Mouse (Mus musculus): Measurements from ENCODE around the gene Ddx21. TPM values are rescaled to one million over a fixed set of nuclear protein-coding genes. Genes with fewer than 3 reads are reported as not detected.
A peak's percentile ranks its signal among the peaks of the same experiment; 100 is the strongest.
"Not testable (repeated sequence)": the region's sequence is repeated elsewhere in the genome, so short reads cannot be mapped to it uniquely, and the experiment has no call there.

The Ddx21 gene
- 33.3 and 42.1 TPM in 2 replicates for polyA plus RNA-seq (2016; fragmentation: Nextera tagmentation; extraction: Ambion mirVana)

- peak within 1 kb of the TSS; percentile 89 for H3K27ac ChIP-seq
- peaks cover 15% of the 10 kb centered on the region for H3K4me1 ChIP-seq
- H3K36me3 ChIP-seq, result peaks cover 25% of the 10 kb centered on the region
- H3K4me3 ChIP-seq, result peak within 1 kb of the TSS; percentile 94
- peak; percentile 98 for DNase-seq (ENCODE audit: low spot score)
- H3K27me3 ChIP-seq (ENCODE audit: low read depth, poor library complexity, severe bottlenecking), result no peaks in the 10 kb centered on the region
- H3K9me3 ChIP-seq (replicated peaks), result no peaks in the 10 kb centered on the region
- 7% methylated on average over 53 of the region's 53 CpGs for whole genome bisulfite sequencing
Observed at GRCm38 (mm10) chr10:62602177-62603040, at the start of gene Ddx21. Gene Ddx21, minus strand, starts transcription at chr10:62602281.

- peak within 1 kb of the TSS; percentile 95 for H3K27ac ChIP-seq
- peaks cover 26% of the 10 kb centered on the region for H3K36me3 ChIP-seq
- H3K4me1 ChIP-seq, result peaks cover 12% of the 10 kb centered on the region
- peak; percentile 98 for DNase-seq (ENCODE audit: low spot score)
- no peaks in the 10 kb centered on the region for H3K27me3 ChIP-seq (ENCODE audit: low read depth, poor library complexity, severe bottlenecking)
- under 1% methylated on average over 83 of the region's 89 CpGs for WGBS
- H3K9me3 ChIP-seq (replicated peaks), result no peaks in the 10 kb centered on the region
- peak within 1 kb of the TSS; percentile 88 for H3K4me3 ChIP-seq
Observed at GRCm38 (mm10) chr10:62650881-62651810, 49.1 kb upstream of the Ddx21 start, which contains the start of gene Ddx50. Gene Ddx50, minus strand, starts transcription at chr10:62651218.

- Histone ChIP-seq H3K27ac (peak overlapping the region; percentile 95), H3K9me3 (replicated peaks) (no peaks in the 10 kb centered on the region), H3K4me3 (peak overlapping the region; percentile 88), H3K27me3 (ENCODE audit: low read depth, poor library complexity, severe bottlenecking) (no peaks in the 10 kb centered on the region), H3K4me1 (peaks cover 12% of the 10 kb centered on the region), H3K36me3 (peaks cover 33% of the 10 kb centered on the region)
- WGBS, result under 1% methylated on average over 17 of the region's 17 CpGs
- no peak for DNase-seq (ENCODE audit: low spot score)
Observed at GRCm38 (mm10) chr10:62650358-62650782, 48.3 kb upstream of the Ddx21 start.

GRCm38 (mm10) chr10:62604161-62604560, 2.1 kb upstream of the Ddx21 start:
- Histone ChIP-seq H3K9me3 (replicated peaks) (no peaks in the 10 kb centered on the region), H3K4me3 (no peak overlapping the region), H3K27me3 (ENCODE audit: low read depth, poor library complexity, severe bottlenecking) (no peaks in the 10 kb centered on the region), H3K36me3 (peaks cover 7% of the 10 kb centered on the region), H3K4me1 (peaks cover 15% of the 10 kb centered on the region), H3K27ac (no peak overlapping the region)
- 81% methylated on average over 3 of the region's 3 CpGs for WGBS
- DNase-seq (ENCODE audit: low spot score), result no peak

GRCm38 (mm10) chr10:62603233-62604030, 1.4 kb upstream of the Ddx21 start:
- 92% methylated on average over 12 of the region's 12 CpGs for WGBS
- no peak for DNase-seq (ENCODE audit: low spot score)
- H3K27me3 ChIP-seq (ENCODE audit: low read depth, poor library complexity, severe bottlenecking), result no peaks in the 10 kb centered on the region
- H3K36me3 ChIP-seq, result peaks cover 15% of the 10 kb centered on the region
- H3K9me3 ChIP-seq (replicated peaks), result no peaks in the 10 kb centered on the region
- H3K4me3 ChIP-seq, result peak overlapping the region; percentile 94; the same call in 1 of the 2 replicates
- no peak overlapping the region for H3K27ac ChIP-seq
- peaks cover 15% of the 10 kb centered on the region for H3K4me1 ChIP-seq

GRCm38 (mm10) chr10:62601833-62602176, 276 bp downstream of the Ddx21 start:
- Histone ChIP-seq H3K9me3 (replicated peaks) (no peaks in the 10 kb centered on the region), H3K4me1 (peaks cover 15% of the 10 kb centered on the region), H3K27ac (peak overlapping the region; percentile 89), H3K36me3 (peaks cover 31% of the 10 kb centered on the region), H3K27me3 (ENCODE audit: low read depth, poor library complexity, severe bottlenecking) (no peaks in the 10 kb centered on the region), H3K4me3 (peak overlapping the region; percentile 94)
- WGBS, result 1% methylated on average over 23 of the region's 23 CpGs
- no peak for DNase-seq (ENCODE audit: low spot score)

- no peak for DNase-seq (ENCODE audit: low spot score)
Observed at GRCm38 (mm10) chr10:62601053-62601791, 859 bp downstream of the Ddx21 start.

GRCm38 (mm10) chr10:62600056-62600455, 2.0 kb downstream of the Ddx21 start:
- peaks cover 45% of the 10 kb centered on the region for H3K36me3 ChIP-seq
- DNase-seq (ENCODE audit: low spot score), result no peak
- H3K4me3 ChIP-seq, result no peak overlapping the region
- no peaks in the 10 kb centered on the region for H3K27me3 ChIP-seq (ENCODE audit: low read depth, poor library complexity, severe bottlenecking)
- H3K9me3 ChIP-seq (replicated peaks), result no peaks in the 10 kb centered on the region
- WGBS, result 91% methylated on average over 6 of the region's 6 CpGs
- H3K27ac ChIP-seq, result no peak overlapping the region
- H3K4me1 ChIP-seq, result peaks cover 15% of the 10 kb centered on the region

More at GRCm38 (mm10) chr10:62601053-62601791, 859 bp downstream of the Ddx21 start:
- H3K9me3 ChIP-seq (replicated peaks), result no peaks in the 10 kb centered on the region
- H3K27ac ChIP-seq, result peak overlapping the region; percentile 89; the same call in 1 of the 2 replicates
- 11% methylated on average over 20 of the region's 20 CpGs for WGBS
- peak overlapping the region; percentile 94 for H3K4me3 ChIP-seq
- H3K27me3 ChIP-seq (ENCODE audit: low read depth, poor library complexity, severe bottlenecking), result no peaks in the 10 kb centered on the region
- peaks cover 15% of the 10 kb centered on the region for H3K4me1 ChIP-seq
- H3K36me3 ChIP-seq, result peaks cover 34% of the 10 kb centered on the region

- Histone ChIP-seq H3K4me1 (peaks cover 15% of the 10 kb centered on the region), H3K36me3 (peaks cover 53% of the 10 kb centered on the region)
- not testable (repeated sequence) for H3K27ac ChIP-seq; H3K9me3 ChIP-seq (replicated peaks); H3K4me3 ChIP-seq; DNase-seq (ENCODE audit: low spot score); H3K27me3 ChIP-seq (ENCODE audit: low read depth, poor library complexity, severe bottlenecking)
- WGBS, result 91% methylated on average over 3 of the region's 3 CpGs
Observed at GRCm38 (mm10) chr10:62599311-62599710, 2.8 kb downstream of the Ddx21 start.

- peaks cover 97% of the 10 kb centered on the region for H3K36me3 ChIP-seq
- H3K4me1 ChIP-seq, result no peaks in the 10 kb centered on the region
- H3K4me3 ChIP-seq, result no peak overlapping the region
- no peak for DNase-seq (ENCODE audit: low spot score)
- no peaks in the 10 kb centered on the region for H3K9me3 ChIP-seq (replicated peaks)
- 92% methylated on average over 7 of the region's 7 CpGs for WGBS
- no peak overlapping the region for H3K27ac ChIP-seq
- no peaks in the 10 kb centered on the region for H3K27me3 ChIP-seq (ENCODE audit: low read depth, poor library complexity, severe bottlenecking)
Observed at GRCm38 (mm10) chr10:62592496-62592895, 9.6 kb downstream of the Ddx21 start.

- Histone ChIP-seq H3K36me3 (peaks cover 100% of the 10 kb centered on the region), H3K27me3 (ENCODE audit: low read depth, poor library complexity, severe bottlenecking) (no peaks in the 10 kb centered on the region), H3K4me3 (no peak overlapping the region), H3K9me3 (replicated peaks) (no peaks in the 10 kb centered on the region), H3K4me1 (no peaks in the 10 kb centered on the region), H3K27ac (no peak overlapping the region)
- DNase-seq (ENCODE audit: low spot score), result peak; percentile 72
- 66% methylated on average over 6 of the region's 6 CpGs for WGBS
Observed at GRCm38 (mm10) chr10:62590200-62590599, 11.9 kb downstream of the Ddx21 start.
